Mouse (Mus musculus): ENCODE measurements around the gene Mettl4. TPM values are rescaled to one million over a fixed set of nuclear protein-coding genes. Genes with fewer than 3 reads are reported as not detected.

Gene Mettl4
- polyA plus RNA-seq, 1 experiment from 2014 or later, result 20.5 TPM

DNA sequence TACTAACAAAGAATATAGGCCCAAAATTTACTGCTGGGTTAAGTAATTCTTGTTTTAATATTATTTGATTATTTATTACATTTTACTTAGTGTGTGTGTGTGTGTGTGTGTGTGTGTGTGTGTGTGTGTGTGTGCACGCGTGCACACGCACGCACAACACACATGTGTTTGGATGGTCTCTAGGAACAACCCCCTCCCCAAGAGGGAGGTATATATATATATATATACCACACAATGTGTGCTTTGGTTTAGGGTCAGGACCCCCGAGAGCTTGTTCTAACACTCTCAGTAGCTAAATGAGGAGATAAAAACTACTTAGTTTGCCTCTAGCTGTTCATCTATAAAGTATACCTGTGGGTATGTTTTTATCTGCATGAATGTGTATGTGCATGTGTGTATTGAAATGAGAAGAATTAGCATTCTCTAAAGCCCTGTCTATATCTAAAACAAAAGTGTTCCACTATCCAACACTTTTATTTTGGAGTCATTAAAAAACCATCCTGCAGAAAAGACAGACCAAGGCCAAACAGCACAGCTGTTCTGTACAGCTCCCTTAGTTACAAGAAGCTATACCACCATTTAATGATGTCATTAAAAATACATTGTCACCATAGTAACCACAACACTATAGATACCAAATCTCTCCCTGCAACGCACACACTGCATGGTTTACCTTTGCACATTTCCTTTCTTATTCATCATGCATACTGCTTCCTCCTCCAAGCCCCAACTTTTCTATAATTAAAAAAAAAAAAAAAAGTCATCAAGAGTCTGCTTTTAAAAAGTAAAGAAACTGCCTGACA, 76.1 kb downstream of the Mettl4 start:
- ATAC-seq (replicated peaks; ENCODE audit: low FRiP score), result no peak
- no peaks in the 10 kb centered on the region for H3K36me3 ChIP-seq
- H3K9me3 ChIP-seq (replicated peaks), result no peaks in the 10 kb centered on the region
- H3K9ac ChIP-seq, result no peak overlapping the region
- H3K4me3 ChIP-seq (replicated peaks), result no peak overlapping the region
- no peak overlapping the region for H3K4me2 ChIP-seq
- 87% methylated on average over 6 of the region's 6 CpGs for WGBS
- H3K27me3 ChIP-seq, result no peaks in the 10 kb centered on the region
- no peaks in the 10 kb centered on the region for H3K4me1 ChIP-seq
- no peak overlapping the region for H3K27ac ChIP-seq

All from kidney, embryonic 15.5 days (tissue).